Mouse (Mus musculus) ES-E14 (cell line): ENCODE results near the gene Nebl.

Experiments
- CHD2 ChIP-seq: IDR thresholded peaks from 2 replicates; pipeline ENCODE4 v1.6.1; 2014; ENCODE audit warnings: mild to moderate bottlenecking, low read depth, low read length, inconsistent platforms
- MAFK ChIP-seq: IDR thresholded peaks from 2 replicates; pipeline ENCODE4 v1.6.1; 2014; ENCODE audit warnings: mild to moderate bottlenecking, low read depth, low read length, inconsistent platforms; ENCODE audit not compliant: insufficient read depth
- ZC3H11A ChIP-seq: IDR thresholded peaks from 2 replicates; pipeline ENCODE4 v1.6.1; 2012; ENCODE audit warnings: low read depth, mild to moderate bottlenecking, inconsistent platforms, low read length, borderline replicate concordance
- ZNF384 ChIP-seq: IDR thresholded peaks from 2 replicates; pipeline ENCODE4 v1.6.1; 2012; ENCODE audit warnings: low read depth, low read length, inconsistent platforms

DNA sequence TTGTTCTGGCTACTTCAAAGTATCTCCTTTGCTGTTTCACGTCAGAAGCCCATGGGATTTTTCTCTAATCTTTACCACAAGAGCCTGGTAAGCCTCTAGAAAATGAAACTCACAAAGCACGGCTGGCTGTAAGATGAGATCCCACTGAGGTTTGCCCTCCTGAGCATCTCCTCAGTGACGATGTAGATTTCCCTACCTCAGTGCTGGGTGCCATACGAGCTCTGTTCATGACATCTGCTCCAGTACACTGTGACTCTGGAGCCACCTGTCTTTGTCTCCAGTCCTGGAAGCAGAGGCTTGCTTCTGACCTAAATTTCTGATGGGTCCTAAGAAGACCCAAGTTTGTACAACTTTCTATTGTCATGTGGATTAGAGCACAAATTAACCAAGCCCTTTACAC is 25.0 kb upstream of the Nebl start:
- no peak for TF ChIP-seq MAFK
- TF ChIP-seq ZNF384 = no peak
- no peak for TF ChIP-seq CHD2
- TF ChIP-seq ZC3H11A = no peak
